Mouse (Mus musculus): ENCODE measurements around the gene Ddah1.

Ddah1 gene

GRCm38 (mm10) chr3:145817276-145817675 is 58.8 kb downstream of the Ddah1 start:
- no peak for DNase-seq (ENCODE audit: low read depth)

- no peak for DNase-seq (ENCODE audit: low read depth)
Observed at GRCm38 (mm10) chr3:145820439-145820838, 62.0 kb downstream of the Ddah1 start.

- DNase-seq (ENCODE audit: low read depth), result no peak
Observed at GRCm38 (mm10) chr3:145820938-145821337, 62.5 kb downstream of the Ddah1 start.

- no peak for DNase-seq (ENCODE audit: low read depth)
Observed at GRCm38 (mm10) chr3:145822201-145822600, 63.7 kb downstream of the Ddah1 start.

GRCm38 (mm10) chr3:145823661-145824060 is 65.2 kb downstream of the Ddah1 start:
- no peak for DNase-seq (ENCODE audit: low read depth)

GRCm38 (mm10) chr3:145825416-145826055 is 67.1 kb downstream of the Ddah1 start:
- no peak for DNase-seq (ENCODE audit: low read depth)

GRCm38 (mm10) chr3:145827191-145828045 is 68.9 kb downstream of the Ddah1 start:
- no peak for DNase-seq (ENCODE audit: low read depth)

GRCm38 (mm10) chr3:145828906-145829305 is 70.4 kb downstream of the Ddah1 start:
- DNase-seq (ENCODE audit: low read depth), result no peak

GRCm38 (mm10) chr3:145833948-145834538 is 75.6 kb downstream of the Ddah1 start:
- DNase-seq (ENCODE audit: low read depth), result no peak

- DNase-seq (ENCODE audit: low read depth), result no peak
Observed at GRCm38 (mm10) chr3:145838281-145838680, 79.8 kb downstream of the Ddah1 start.

- no peak for DNase-seq (ENCODE audit: low read depth)
Observed at GRCm38 (mm10) chr3:145841961-145842710, 83.7 kb downstream of the Ddah1 start.

- no peak for DNase-seq (ENCODE audit: low read depth)
Observed at GRCm38 (mm10) chr3:145843836-145844235, 85.4 kb downstream of the Ddah1 start.

- no peak for DNase-seq (ENCODE audit: low read depth)
Observed at GRCm38 (mm10) chr3:145844891-145845290, 86.4 kb downstream of the Ddah1 start.

GRCm38 (mm10) chr3:145846255-145846654 is 87.8 kb downstream of the Ddah1 start:
- no peak for DNase-seq (ENCODE audit: low read depth)

- DNase-seq (ENCODE audit: low read depth), result no peak
Observed at GRCm38 (mm10) chr3:145852041-145852440, 93.6 kb downstream of the Ddah1 start.

GRCm38 (mm10) chr3:145852800-145853199 is 94.3 kb downstream of the Ddah1 start:
- DNase-seq (ENCODE audit: low read depth), result peak; percentile 19

- DNase-seq (ENCODE audit: low read depth), result no peak
Observed at GRCm38 (mm10) chr3:145853713-145854112, 95.2 kb downstream of the Ddah1 start.

GRCm38 (mm10) chr3:145854427-145854826 is 96.0 kb downstream of the Ddah1 start:
- no peak for DNase-seq (ENCODE audit: low read depth)

GRCm38 (mm10) chr3:145855299-145855698 is 96.8 kb downstream of the Ddah1 start:
- no peak for DNase-seq (ENCODE audit: low read depth)

- peak; percentile 27 for DNase-seq (ENCODE audit: low read depth)
Observed at GRCm38 (mm10) chr3:145858388-145858787, 99.9 kb downstream of the Ddah1 start.

GRCm38 (mm10) chr3:145862521-145862920 is 104.0 kb downstream of the Ddah1 start:
- no peak for DNase-seq (ENCODE audit: low read depth)

GRCm38 (mm10) chr3:145864033-145864712 is 105.7 kb downstream of the Ddah1 start:
- no peak for DNase-seq (ENCODE audit: low read depth)

Data from 416B (cell line).